Mouse (Mus musculus): ENCODE data around the gene Gm20388.

The Gm20388 gene

GRCm38 (mm10) chr8:120174606-120175005 is 264.0 kb downstream of the Gm20388 start:
- no peak for DNase-seq

- no peak for DNase-seq
Observed at GRCm38 (mm10) chr8:120176605-120177004, 266.0 kb downstream of the Gm20388 start.

- peak in 1 of 2 experiments; percentile 28 for DNase-seq
Observed at GRCm38 (mm10) chr8:120177318-120178123, 266.9 kb downstream of the Gm20388 start, which contains the start of gene Fam92b. Gene Fam92b, minus strand, starts transcription at chr8:120177466.

- no peak for DNase-seq
Observed at GRCm38 (mm10) chr8:120178124-120178514, 267.5 kb downstream of the Gm20388 start.

DNA sequence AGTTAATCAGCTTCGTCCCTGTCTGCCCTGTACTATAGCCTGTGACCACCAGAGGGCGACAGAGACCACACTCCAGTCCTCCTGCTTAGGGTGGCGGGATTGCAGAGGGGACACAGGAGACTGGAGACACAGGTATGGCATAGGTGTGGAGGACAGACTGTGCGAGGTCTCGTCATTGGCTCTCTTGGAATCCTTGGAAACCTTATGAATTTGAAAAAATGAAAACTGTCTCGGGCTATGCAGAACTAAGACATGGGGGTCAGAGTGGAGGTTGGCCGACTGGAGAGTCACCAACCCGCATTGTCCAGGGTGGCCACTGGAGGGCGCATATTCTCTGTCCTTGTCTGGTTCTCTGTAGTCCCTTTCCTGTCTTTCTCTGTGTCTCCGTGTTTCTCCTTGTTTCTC is 268.4 kb downstream of the Gm20388 start:
- DNase-seq, result peak; percentile 58 to 59

DNA sequence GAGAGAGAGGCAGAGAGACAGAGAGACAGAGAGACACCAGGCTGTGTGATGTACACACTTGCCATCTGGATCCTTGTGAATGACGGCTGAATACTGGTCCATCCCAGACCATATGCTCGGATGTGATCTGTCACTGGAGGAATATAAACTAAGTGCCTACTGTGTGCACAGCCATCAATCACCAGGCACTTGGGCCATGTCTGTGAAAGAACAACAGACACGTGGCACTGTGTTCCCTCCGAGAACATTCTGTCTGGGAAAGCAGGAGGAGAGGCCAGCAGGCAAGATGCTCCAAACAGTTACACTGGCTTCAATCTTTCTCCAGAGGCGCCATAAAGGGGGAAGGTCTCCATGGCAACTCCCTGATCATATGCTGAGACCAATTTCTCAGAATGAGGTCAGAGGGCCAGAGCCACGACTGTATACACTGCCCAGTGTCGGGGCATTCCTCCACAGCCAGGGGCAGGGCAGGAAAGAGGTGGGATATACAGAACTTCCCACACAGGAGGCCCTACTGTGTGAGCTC is 269.9 kb downstream of the Gm20388 start:
- DNase-seq, result no peak

GRCm38 (mm10) chr8:120181274-120181673 is 270.6 kb downstream of the Gm20388 start:
- no peak for DNase-seq

- DNase-seq, result no peak
Observed at GRCm38 (mm10) chr8:120181861-120182414, 271.3 kb downstream of the Gm20388 start.

DNA sequence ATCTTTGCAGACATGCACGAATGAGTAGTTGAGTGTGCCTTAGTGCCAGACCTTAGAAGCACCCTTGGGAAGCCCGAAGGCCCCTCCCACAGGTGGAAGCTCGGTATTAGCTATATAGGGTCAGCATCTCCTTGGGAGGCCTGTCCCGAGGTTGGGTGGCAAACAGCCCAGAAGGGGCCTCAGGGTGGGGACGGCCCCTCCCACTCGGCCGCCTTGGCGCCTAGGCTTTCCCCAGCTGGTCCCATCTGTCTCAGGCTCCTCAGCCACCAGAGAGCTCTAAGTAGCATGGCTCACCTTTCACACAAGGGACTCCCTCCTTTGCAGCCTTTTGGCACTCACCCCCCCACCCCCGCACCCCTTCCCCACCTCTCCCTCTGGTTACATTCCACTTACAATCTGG is 273.7 kb downstream of the Gm20388 start:
- DNase-seq, result no peak

DNA sequence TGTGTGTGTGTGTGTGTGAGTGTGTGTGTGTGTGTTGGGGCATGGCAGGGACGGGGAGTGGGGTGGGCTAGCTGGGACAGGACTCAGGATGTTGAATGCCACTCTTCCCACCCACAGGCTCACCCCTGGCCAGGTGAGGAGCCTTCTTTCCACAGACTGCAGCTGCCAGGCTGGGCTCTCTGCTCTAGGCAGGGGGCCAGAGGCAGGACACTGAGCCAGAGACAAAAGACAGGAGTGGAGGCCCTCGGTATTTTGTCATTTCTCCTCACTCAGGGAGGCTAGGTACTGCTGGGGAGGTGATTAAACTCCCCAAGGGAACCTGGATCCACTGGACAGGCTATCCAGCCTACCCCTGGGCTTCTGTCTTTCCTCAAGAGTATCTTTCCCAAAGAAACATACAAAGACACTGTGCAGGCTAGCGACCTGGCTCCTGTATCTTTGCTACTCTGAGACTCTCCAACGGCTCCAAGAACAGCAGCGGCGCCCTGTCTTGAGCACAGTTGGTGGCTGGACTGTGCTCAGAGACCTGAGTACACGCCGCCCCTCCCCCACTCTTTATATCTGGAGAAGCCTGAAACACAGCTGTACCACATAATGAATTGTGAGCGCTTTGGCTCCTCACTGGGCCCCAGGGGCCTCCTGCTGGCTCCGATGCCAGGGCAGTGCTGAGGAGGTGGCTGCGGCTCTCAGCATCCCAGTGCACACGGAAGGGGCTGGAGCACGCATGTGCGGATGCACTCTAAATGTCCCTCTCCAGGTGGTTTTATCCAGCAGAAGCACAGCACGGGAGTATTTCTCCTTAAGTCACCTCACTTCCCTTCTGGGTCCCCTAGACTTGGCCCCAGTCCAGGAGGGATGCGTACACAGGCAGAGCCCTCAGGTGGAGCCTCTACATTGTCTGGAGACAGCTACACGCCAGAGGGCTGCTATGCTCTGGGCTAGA is 274.5 kb downstream of the Gm20388 start:
- DNase-seq, result no peak

DNA sequence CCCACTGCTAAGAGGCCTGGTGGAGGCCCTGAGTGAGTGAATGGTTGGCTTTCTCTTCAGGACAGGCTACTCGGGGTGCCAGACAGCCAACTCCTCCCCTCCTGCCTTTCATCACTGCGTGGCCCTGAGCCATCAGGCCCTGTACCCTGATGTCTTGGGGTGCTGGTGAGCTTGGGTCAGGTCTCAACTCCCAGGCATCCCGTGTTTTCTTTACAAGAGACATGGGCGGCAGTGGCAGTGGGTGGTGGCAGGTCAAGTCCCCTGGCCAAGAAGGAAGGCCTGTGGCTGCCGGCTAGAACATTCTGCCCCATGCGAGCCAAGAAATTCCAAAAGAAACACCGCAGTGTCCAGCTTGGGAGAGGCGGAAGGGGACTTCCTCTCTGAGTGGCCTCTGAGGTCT is 275.8 kb downstream of the Gm20388 start:
- no peak for DNase-seq

- DNase-seq, result no peak
Observed at GRCm38 (mm10) chr8:120188510-120188909, 277.9 kb downstream of the Gm20388 start.

- DNase-seq, result no peak
Observed at GRCm38 (mm10) chr8:120189440-120189839, 278.8 kb downstream of the Gm20388 start.

DNA sequence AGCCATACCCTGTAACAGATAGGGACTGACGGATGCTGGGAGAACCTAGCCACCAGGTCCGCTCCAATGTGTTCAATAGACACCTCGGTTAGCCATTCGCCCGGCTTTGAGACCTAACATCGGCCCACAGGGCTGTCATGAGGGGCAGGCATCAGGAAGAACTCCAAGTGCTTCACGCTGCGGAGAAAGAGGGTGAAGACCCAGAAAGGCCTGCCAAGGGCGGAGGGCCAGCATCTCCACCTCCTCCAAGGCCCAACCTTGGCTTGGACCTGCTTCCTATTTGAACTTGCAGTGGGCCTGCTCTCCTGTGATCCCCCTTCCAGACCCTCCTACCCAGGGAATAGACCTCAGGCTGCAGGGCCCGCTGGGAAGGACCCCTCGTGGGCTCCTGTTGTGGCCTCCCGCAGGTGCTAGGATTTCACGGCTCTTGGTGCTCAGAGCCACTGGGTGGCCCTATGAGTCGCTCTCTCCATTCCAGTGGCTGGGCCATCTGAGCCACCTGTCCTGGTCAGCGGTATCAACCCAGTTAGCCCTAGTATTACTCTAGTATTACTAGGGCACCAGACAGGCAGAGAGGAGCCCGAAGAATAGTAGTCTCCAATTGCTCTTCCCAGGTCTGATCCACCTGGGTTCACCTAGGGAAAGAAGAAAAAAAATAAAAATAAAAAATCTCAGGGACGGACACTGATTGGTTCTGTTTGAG is 279.6 kb downstream of the Gm20388 start:
- DNase-seq, result no peak

DNA sequence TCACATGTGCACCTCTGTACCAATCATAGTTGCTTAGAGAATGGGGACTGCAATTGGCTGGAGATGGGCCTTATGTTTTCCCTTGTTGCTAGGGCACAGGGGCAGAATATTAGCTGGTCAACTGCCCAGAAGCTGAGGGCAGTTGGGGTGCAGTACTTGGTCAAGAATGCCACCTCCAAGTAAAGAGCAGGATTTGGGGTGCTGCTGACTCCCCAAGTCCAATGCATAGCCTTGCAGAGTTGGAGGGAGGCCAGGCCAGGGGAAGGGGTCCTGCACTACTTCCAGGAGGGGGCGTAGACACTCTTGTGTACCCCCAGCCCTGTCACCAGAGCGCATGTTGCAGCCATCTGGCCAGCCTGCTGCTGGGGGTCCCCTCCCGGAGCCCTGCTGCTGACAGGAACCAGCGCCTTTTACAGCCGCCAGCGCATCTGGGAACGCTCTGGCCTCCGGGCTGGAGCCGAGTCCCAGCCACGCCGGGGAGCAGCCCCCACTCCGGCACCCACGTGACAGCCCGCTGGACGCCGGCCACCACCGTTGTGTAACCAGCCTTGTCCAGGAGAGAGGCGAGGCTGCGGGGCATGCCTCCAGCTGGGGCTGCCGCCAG is 280.3 kb downstream of the Gm20388 start:
- peak in 1 of 2 experiments; percentile 18 for DNase-seq

- DNase-seq, result no peak
Observed at GRCm38 (mm10) chr8:120191633-120192032, 281.0 kb downstream of the Gm20388 start.

DNA sequence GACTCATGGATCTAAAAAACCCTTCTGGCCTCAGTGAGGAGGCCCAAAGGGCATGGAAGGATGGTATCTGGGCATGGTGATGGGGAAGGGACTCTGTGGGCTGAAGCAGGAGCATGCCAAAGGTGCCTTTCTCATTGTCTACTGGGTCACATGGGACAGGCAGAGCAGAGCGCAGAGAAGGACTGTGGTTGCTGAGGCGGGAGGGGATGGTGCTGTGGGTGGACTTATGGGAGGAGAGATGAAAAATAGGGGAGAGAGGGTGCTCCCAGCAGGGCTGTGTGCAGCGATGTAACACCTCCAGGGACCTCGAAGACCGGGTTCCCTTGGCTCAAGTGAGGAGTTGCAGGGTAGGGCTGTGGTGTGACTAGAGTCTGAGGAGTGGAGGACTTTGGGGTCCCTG is 281.5 kb downstream of the Gm20388 start:
- no peak for DNase-seq

DNA sequence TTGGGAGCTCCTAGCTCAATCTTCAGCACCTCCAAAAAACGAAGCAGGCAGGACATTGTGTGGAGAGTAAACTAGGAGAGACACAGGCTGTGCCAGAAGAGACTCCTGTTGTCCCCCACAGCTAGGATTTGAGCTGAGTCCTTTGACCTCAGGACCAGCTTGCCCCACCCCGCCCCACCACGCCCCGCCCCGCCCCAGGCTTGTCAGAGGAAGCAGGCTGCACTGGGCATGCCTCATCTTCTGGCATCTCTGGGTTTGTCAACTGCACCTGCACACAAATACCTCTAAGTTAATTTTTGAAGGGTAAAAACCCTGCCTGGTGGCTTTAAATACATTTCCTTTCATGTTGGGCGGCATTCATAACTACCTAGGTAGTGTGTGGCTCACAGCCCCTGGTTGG is 290.7 kb downstream of the Gm20388 start:
- DNase-seq, result no peak

- no peak for DNase-seq
Observed at GRCm38 (mm10) chr8:120202546-120202945, 291.9 kb downstream of the Gm20388 start.

DNA sequence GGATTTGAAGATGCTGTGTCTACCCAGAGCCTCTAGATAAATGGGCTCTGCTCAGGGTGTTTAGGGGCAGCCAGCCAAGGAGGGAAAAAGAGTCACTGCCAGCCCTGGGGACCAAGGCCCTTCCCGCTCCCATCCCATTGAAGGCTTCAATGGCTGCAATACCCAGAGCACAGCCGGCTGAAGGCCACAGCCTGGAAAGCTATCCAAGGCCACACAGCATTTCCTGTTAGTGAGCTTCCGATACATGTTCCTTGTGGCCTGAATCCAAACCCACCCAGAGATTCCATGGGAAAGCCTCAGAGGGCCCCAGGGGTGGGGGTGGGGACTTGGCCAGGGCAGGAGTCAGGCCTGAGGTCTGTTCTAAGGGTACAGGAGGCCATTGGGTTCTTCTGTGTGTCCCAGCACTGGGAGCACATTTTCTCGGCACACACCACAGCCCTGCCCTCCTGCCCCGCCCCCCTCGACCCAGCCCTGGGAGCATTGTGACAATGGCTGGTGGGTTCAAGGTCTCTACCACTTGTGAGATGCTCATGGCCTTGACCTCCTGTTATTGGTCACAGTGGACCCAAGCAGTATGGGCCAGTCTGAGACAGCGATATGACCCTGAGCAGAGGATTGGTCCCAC is 294.2 kb downstream of the Gm20388 start:
- no peak for DNase-seq

DNA sequence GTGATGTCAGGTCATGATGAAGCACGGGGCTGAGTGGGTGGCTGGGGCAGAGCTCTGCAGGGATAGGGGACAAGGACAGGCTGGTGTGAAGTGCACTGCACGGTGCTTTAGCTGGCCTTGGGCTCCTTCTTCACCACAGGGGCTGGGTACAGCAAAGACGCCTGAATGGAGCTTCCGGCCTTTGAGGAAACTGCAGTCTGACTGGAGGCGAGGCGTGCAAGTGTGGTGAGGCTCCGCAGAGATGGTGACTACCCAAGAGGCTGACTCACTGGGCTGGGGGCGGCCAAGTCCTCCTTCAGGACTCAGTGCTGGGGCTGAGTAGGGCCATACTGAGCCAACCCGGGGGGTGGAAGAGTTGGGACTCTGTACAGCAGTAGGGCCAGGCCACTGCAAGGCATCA is 295.3 kb downstream of the Gm20388 start:
- no peak for DNase-seq

DNA sequence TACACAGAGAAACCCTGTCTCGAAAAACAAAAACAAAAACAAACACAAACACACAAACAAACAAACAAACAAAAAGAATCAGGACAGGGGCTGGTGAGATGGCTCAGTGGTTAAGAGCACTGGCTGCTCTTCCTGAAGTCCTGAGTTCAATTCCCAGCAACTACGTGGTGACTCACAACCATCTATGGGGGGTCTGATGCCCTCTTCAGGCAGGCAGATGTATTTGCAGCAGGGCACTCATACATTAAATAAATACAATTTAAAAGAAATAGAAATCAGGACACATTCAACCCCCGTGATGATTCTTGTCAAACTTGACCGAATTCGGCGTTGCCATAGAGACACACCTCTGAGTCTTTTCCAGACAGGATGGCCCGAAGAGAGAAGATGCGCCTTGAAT is 296.7 kb downstream of the Gm20388 start:
- DNase-seq, result no peak
